Mouse (Mus musculus): Measurements from ENCODE around the gene Furin.

The Furin gene

DNA sequence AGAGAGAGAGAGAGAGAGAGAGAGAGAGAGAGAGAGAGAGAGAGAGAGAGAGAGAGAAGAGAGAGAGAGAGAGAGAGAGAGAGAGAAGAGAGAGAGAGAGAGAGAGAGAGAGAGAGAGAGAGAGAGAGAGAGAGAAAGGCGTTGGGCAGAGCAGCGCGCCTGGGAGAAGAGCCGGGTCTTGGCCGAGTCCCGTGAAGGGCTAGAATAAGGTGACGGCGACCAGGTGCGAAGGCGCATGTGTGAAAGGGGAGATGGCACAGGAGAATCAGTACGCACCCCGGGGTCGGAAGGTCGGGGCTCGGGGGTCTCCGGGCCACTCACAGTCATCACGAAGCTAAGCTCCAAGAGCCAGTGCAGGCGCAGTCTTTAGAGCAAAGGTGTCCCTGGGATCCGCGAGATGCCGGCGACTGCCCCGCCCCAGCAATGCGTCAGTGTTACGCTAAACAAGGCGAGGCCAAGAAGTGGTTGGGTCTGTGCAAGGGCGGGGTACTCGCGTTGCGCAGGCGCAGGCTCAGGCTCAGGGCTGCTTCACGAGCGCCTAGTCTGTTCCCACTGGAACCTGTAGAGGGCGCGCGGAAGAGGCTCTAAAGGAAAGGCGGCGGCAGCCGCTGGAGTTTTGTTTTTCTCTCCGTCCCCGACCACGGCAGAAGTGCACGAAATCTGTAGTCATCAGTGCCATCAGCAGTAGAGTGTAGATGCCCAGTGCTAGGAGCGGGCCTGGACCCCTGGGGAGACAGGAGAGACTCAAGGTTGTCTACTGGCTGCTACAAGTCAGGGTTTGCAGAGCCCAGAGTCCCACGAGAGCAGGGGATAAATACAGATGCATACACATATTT, 65.2 kb downstream of the Furin start:
- DNase-seq = peak; percentile 99

DNA sequence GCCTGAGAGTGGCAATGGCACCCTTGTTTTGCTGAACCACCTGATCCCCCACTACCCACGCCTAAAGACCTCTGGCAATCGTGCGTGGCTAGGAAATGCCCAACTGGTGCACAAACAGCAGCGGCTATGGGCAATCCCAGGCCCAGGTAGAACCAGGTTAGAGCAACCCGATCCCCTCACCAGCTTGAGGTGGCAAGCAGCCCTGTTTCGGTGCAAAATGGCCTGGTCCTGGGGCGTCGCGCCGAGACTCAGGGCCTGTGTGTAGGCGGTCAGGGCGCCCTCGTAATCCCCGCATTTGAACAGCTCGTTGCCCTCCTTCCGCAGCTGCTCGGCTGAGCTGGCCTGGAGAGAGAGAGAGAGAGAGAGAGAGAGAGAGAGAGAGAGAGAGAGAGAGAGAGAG, 65.9 kb downstream of the Furin start:
- peak; percentile 69 to 71 for DNase-seq

Data from cerebellum, postnatal 10 days (tissue).